Mouse (Mus musculus): ENCODE measurements around the gene Zfp978. TPM values are rescaled to one million over a fixed set of nuclear protein-coding genes. Genes with fewer than 3 reads are reported as not detected.
"Not testable (repeated sequence)": the region's sequence is repeated elsewhere in the genome, so short reads cannot be mapped to it uniquely, and the experiment has no call there.

Gene Zfp978
- polyA plus RNA-seq, 1 experiment from 2014 or later: 0.16 TPM

- WGBS (ENCODE audit: insufficient replicate concordance): 40% methylated on average over 7 of the region's 7 CpGs
- H3K4me1 ChIP-seq (replicated peaks); H3K9me3 ChIP-seq (replicated peaks); H3K27me3 ChIP-seq; ATAC-seq (ENCODE audit: insufficient read depth); H3K9ac ChIP-seq; H3K36me3 ChIP-seq (replicated peaks); H3K4me2 ChIP-seq; H3K27ac ChIP-seq (replicated peaks); H3K4me3 ChIP-seq (replicated peaks): not testable (repeated sequence)
Measured at GRCm38 (mm10) chr4:147418333-147418732, 57.2 kb downstream of the Zfp978 start.

- H3K4me2 ChIP-seq; H3K27ac ChIP-seq (replicated peaks); H3K4me1 ChIP-seq (replicated peaks); H3K4me3 ChIP-seq (replicated peaks); H3K27me3 ChIP-seq; H3K9me3 ChIP-seq (replicated peaks); ATAC-seq (ENCODE audit: insufficient read depth); H3K9ac ChIP-seq; H3K36me3 ChIP-seq (replicated peaks): not testable (repeated sequence)
- WGBS (ENCODE audit: insufficient replicate concordance): 62% methylated on average over 8 of the region's 8 CpGs
Measured at GRCm38 (mm10) chr4:147419190-147419589, 58.1 kb downstream of the Zfp978 start.

DNA sequence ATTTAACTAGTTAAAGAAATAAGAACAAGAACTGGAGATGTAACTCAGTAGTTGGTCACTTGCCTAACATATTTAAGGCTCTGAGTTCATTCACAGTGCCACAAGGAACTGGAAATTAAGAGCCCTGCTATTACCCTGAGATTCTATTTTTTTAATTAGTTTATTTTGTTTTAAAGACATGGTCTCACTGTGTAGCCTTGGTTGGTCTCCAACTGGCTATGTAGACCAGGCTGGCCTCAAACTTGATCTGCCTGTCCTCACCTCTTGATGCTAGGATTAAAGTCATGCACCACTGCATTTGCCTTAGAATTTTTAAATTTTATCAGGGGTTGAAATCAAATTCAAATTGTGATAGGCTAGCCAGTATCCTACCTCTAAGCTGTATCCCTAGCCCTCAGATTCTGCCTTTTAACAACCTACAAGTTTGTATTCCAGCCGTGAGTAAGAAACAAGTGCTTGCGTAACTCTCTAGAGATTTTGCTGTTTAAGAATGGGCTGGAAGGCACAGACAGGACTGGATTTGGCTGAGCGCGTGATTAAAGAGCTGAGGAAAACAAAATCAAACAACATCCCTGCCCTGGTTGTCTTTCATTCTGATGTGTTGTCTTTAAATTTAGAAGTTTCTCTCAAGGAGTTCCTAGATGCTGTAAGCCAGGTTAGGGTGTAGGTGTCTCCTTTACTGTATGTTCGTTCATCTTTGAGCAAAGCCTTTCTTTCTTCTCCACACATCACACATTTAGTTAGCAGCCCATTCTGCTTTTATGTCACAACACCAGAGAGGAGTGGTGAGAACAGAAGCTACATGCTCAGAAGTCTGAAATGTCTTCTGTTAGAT, 58.9 kb downstream of the Zfp978 start:
- not testable (repeated sequence) for H3K9ac ChIP-seq; ATAC-seq (ENCODE audit: insufficient read depth); H3K4me2 ChIP-seq; H3K9me3 ChIP-seq (replicated peaks); H3K27me3 ChIP-seq; H3K36me3 ChIP-seq (replicated peaks); H3K4me3 ChIP-seq (replicated peaks); H3K4me1 ChIP-seq (replicated peaks); H3K27ac ChIP-seq (replicated peaks)
- WGBS (ENCODE audit: insufficient replicate concordance): 64% methylated on average over 5 of the region's 5 CpGs

GRCm38 (mm10) chr4:147420794-147421193, 59.7 kb downstream of the Zfp978 start:
- H3K4me2 ChIP-seq: no peak overlapping the region
- no peaks in the 10 kb centered on the region for H3K36me3 ChIP-seq (replicated peaks)
- H3K9me3 ChIP-seq (replicated peaks): peaks cover 7% of the 10 kb centered on the region; the same call in 1 of the 2 replicates
- no peak overlapping the region for H3K9ac ChIP-seq
- no peak overlapping the region for H3K27ac ChIP-seq (replicated peaks)
- no peak overlapping the region for H3K4me3 ChIP-seq (replicated peaks)
- H3K4me1 ChIP-seq (replicated peaks): no peaks in the 10 kb centered on the region
- no peak for ATAC-seq (ENCODE audit: insufficient read depth)
- H3K27me3 ChIP-seq: no peaks in the 10 kb centered on the region
- 44% methylated on average over 3 of the region's 3 CpGs for WGBS (ENCODE audit: insufficient replicate concordance)

- not testable (repeated sequence) for H3K9me3 ChIP-seq (replicated peaks); H3K4me1 ChIP-seq (replicated peaks); H3K27ac ChIP-seq (replicated peaks); H3K4me3 ChIP-seq (replicated peaks); ATAC-seq (ENCODE audit: insufficient read depth); H3K9ac ChIP-seq; H3K36me3 ChIP-seq (replicated peaks); H3K4me2 ChIP-seq; H3K27me3 ChIP-seq
- 20% methylated on average over 1 of the region's 1 CpGs for WGBS (ENCODE audit: insufficient replicate concordance)
Measured at GRCm38 (mm10) chr4:147421316-147421715, 60.2 kb downstream of the Zfp978 start.

GRCm38 (mm10) chr4:147423140-147423539, 62.0 kb downstream of the Zfp978 start:
- no peak; the same call in 1 of the 2 replicates for ATAC-seq (ENCODE audit: insufficient read depth)
- 30% methylated on average over 3 of the region's 3 CpGs for WGBS (ENCODE audit: insufficient replicate concordance)

GRCm38 (mm10) chr4:147423641-147424298, 62.7 kb downstream of the Zfp978 start:
- Histone ChIP-seq H3K9ac (no peak overlapping the region), H3K27me3 (no peaks in the 10 kb centered on the region), H3K4me2 (no peak overlapping the region), H3K4me1 (replicated peaks) (no peaks in the 10 kb centered on the region), H3K36me3 (replicated peaks) (no peaks in the 10 kb centered on the region), H3K4me3 (replicated peaks) (no peak overlapping the region), H3K9me3 (replicated peaks) (0 out of 2 replicates have a peak, but pooled peaks cover 4% of the 10 kb centered on the region), H3K27ac (replicated peaks) (no peak overlapping the region)
- WGBS (ENCODE audit: insufficient replicate concordance): 32% methylated on average over 4 of the region's 4 CpGs
- peak; percentile 8; the same call in 1 of the 2 replicates for ATAC-seq (ENCODE audit: insufficient read depth)

More at GRCm38 (mm10) chr4:147423140-147423539, 62.0 kb downstream of the Zfp978 start:
- H3K9me3 ChIP-seq (replicated peaks): 0 out of 2 replicates have a peak, but pooled peaks cover 3% of the 10 kb centered on the region
- no peaks in the 10 kb centered on the region for H3K36me3 ChIP-seq (replicated peaks)
- H3K27ac ChIP-seq (replicated peaks): no peak overlapping the region
- no peaks in the 10 kb centered on the region for H3K27me3 ChIP-seq
- no peak overlapping the region for H3K4me2 ChIP-seq
- no peaks in the 10 kb centered on the region for H3K4me1 ChIP-seq (replicated peaks)
- H3K9ac ChIP-seq: no peak overlapping the region
- H3K4me3 ChIP-seq (replicated peaks): no peak overlapping the region

DNA sequence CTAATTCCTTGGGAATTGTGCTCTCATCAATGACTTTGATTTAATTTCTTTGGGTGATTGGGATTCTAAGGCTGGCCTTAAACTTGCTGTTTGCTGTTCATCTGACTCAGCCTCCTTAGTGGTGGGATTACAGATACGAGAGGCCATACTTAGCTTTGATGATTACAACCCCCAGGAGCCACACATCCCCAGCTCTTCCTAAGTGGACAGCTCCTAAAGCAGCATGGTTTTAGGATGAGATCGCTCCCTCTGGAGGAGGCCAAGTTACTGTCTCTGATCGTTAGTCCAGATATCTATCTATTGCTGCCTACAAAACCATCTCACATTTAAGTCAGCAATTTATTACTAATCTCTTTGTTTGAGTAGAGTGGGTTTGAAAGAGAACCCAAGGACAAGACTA, 63.3 kb downstream of the Zfp978 start:
- not testable (repeated sequence) for ATAC-seq (ENCODE audit: insufficient read depth); H3K27ac ChIP-seq (replicated peaks); H3K36me3 ChIP-seq (replicated peaks); H3K4me2 ChIP-seq; H3K9me3 ChIP-seq (replicated peaks); H3K9ac ChIP-seq; H3K4me1 ChIP-seq (replicated peaks); H3K4me3 ChIP-seq (replicated peaks); H3K27me3 ChIP-seq
- 33% methylated on average over 3 of the region's 3 CpGs for WGBS (ENCODE audit: insufficient replicate concordance)

DNA sequence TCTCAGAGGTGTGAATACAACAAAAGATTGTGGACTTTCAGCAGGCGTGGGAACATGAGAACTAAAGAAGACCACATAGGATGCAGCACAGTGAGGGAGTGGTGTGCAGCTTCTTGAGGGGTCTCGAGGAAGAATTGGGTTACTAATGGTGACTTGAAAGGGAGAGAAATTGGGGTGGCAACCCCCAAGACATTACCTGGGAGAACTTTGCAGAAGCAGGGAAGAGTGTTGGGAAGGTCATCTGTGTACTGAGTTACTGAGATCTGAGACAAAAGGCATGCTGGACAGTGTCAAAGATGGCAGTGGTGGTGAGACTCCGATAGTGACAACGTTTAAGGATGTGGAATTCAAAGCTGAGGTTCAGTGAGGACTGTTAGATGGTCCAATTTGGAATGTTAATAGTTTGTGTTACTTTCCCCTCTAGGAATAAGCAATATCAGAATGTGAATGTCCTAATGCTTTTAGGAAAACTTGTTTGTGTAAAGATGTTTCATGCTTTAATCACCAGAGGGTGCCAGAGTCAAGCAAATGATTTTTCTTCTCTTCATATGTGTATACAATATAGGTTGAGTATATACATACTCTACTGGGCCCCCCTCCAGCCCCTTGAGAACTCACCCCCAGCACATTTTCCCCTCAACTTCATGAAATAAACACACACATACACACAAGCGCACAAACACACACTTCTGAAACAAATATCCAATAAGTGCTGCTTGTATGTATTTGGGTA, 64.7 kb downstream of the Zfp978 start:
- not testable (repeated sequence) for H3K4me1 ChIP-seq (replicated peaks); H3K27ac ChIP-seq (replicated peaks); H3K9me3 ChIP-seq (replicated peaks); H3K36me3 ChIP-seq (replicated peaks); H3K4me2 ChIP-seq; H3K9ac ChIP-seq; H3K4me3 ChIP-seq (replicated peaks); H3K27me3 ChIP-seq
- WGBS (ENCODE audit: insufficient replicate concordance): 33% methylated on average over 5 of the region's 5 CpGs
- ATAC-seq (ENCODE audit: insufficient read depth): peak; percentile 9; the same call in 1 of the 2 replicates

GRCm38 (mm10) chr4:147430651-147431050, 69.5 kb downstream of the Zfp978 start:
- Histone ChIP-seq H3K9ac (no peak overlapping the region), H3K4me3 (replicated peaks) (no peak overlapping the region), H3K4me2 (no peak overlapping the region), H3K27ac (replicated peaks) (no peak overlapping the region), H3K27me3 (no peaks in the 10 kb centered on the region), H3K9me3 (replicated peaks) (0 out of 2 replicates have a peak, but pooled peaks cover 23% of the 10 kb centered on the region), H3K36me3 (replicated peaks) (no peaks in the 10 kb centered on the region), H3K4me1 (replicated peaks) (no peaks in the 10 kb centered on the region)
- ATAC-seq (ENCODE audit: insufficient read depth): no peak; the same call in 1 of the 2 replicates

All from liver, embryonic 15.5 days (tissue).